Mouse (Mus musculus) limb, embryonic 14.5 days (tissue): ENCODE data around the gene Olfr139. TPM values are rescaled to one million over a fixed set of nuclear protein-coding genes. Genes with fewer than 3 reads are reported as not detected.

Source experiments
- ATAC-seq: fragments of 200-750 bp; cut with Nextera tagmentation; 2 replicates; pipeline ENCODE4 v1.8.0; 2017; ENCODE audit warnings: low read depth, moderate number of reproducible peaks, moderate TSS enrichment; ENCODE audit not compliant: low FRiP score
- DNase-seq: peaks from one replicate; pipeline ENCODE4 v3.0.0-alpha.2; 2015; ENCODE audit warnings: low spot score
- H3K27ac ChIP-seq: fragments of 300-500 bp; sonication (generic); replicated peaks from 2 replicates; pipeline ENCODE4 v1.5.1; 2014; ENCODE audit warnings: low read depth, mild to moderate bottlenecking, low read length, moderate library complexity, mixed read lengths
- H3K27me3 ChIP-seq: fragments of 300-500 bp; sonication (generic); 2 replicates; pipeline ENCODE4 v1.6.1; 2014; ENCODE audit warnings: low read length, mixed read lengths; ENCODE audit not compliant: control insufficient read depth, insufficient read depth
- H3K36me3 ChIP-seq: fragments of 300-500 bp; sonication (generic); 2 replicates; pipeline ENCODE4 v1.6.1; 2014; ENCODE audit warnings: mild to moderate bottlenecking, low read length, moderate library complexity, mixed read lengths; ENCODE audit not compliant: control insufficient read depth, insufficient read depth
- H3K4me1 ChIP-seq: fragments of 300-500 bp; sonication (generic); 2 replicates; pipeline ENCODE4 v1.6.1; 2014; ENCODE audit warnings: antibody characterized with exemption, low read length, mixed read lengths; ENCODE audit not compliant: control insufficient read depth, insufficient read depth
- H3K4me2 ChIP-seq: fragments of 300-500 bp; sonication (generic); replicated peaks from 2 replicates; pipeline ENCODE4 v1.6.1; 2014; ENCODE audit warnings: low read depth, mild to moderate bottlenecking, low read length, moderate library complexity; ENCODE audit not compliant: severe bottlenecking
- H3K4me3 ChIP-seq: fragments of 300-500 bp; sonication (generic); replicated peaks from 2 replicates; pipeline ENCODE4 v1.5.1; 2014; ENCODE audit warnings: low read length
- H3K9ac ChIP-seq: fragments of 300-500 bp; sonication (generic); 2 replicates; pipeline ENCODE4 v1.6.1; 2014; ENCODE audit warnings: mild to moderate bottlenecking, low read depth, low read length, moderate library complexity; ENCODE audit not compliant: severe bottlenecking
- H3K9me3 ChIP-seq: fragments of 300-500 bp; sonication (generic); 2 replicates; pipeline ENCODE4 v1.6.1; 2016; ENCODE audit warnings: low read length; ENCODE audit not compliant: control insufficient read depth
- POLR2A ChIP-seq: fragments of 200-500 bp; IDR thresholded peaks from 2 replicates; pipeline ENCODE4 v1.8.0; 2012; ENCODE audit warnings: inconsistent platforms, mild to moderate bottlenecking, moderate library complexity, borderline replicate concordance; ENCODE audit not compliant: insufficient read depth, insufficient read length; ENCODE audit errors: extremely low read depth
- WGBS: fragments of 180-500 bp; shearing (Covaris S2); extraction: QIAGEN DNeasy Blood & Tissue Kit; methylation state at CpG from one replicate; pipeline ENCODE4 v1.1.7; 2014; 5-methylcytosine and 5-hydroxymethylcytosine counted together
- polyA plus RNA-seq, 2 experiments: library from polyadenylated mRNA; depleted of rRNA in 1 of 2; stranded (reverse) in 1 of 2; unstranded in 1 of 2; fragments of >200 nt; fragmentation: Nextera tagmentation in 1 of 2; extraction: Ambion mirVana in 1 of 2; gene quantifications; 2 replicates each; pipeline versions ENCODE4 v1.2.1 to v1.2.3; 2012 to 2014

The Olfr139 gene
- polyA plus RNA-seq, 2 experiments, result not detected

DNA sequence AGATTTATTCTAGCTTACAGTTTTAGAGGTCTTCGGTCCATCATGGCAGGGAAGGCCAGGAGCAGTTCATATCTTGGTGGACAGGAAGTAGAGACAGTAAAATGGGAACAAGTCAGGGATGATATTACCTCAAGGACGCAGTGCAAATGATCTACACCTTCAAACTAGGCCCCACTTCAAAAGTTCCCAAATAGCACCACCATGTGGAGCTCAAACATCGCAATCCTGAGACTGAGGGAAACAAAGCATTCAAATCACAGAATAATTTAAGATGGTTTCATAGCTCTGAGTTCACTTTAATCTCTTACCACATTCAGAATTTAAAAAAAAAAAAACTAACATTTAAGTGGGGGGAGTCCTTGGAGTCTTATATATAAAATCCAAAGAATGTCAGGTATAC, 5.0 kb downstream of the Olfr139 start:
- Histone ChIP-seq H3K9me3 (peaks cover 10% of the 10 kb centered on the region; the same call in 1 of the 2 replicates), H3K4me1 (no peaks in the 10 kb centered on the region), H3K4me2 (no peak overlapping the region), H3K27ac (no peak overlapping the region), H3K36me3 (no peaks in the 10 kb centered on the region), H3K9ac (no peak overlapping the region), H3K4me3 (no peak overlapping the region), H3K27me3 (no peaks in the 10 kb centered on the region)
- ATAC-seq, result no peak
- TF ChIP-seq POLR2A, result no peak
- no peak for DNase-seq
- WGBS, result 69% methylated on average over 3 of the region's 3 CpGs

Other genes with a start within 250 kb of the Olfr139 start
- gene Olfr392, start 239.5 kb downstream of the Olfr139 start, polyA plus RNA-seq (2012; rRNA removed), result not detected in 2 replicates
- gene Olfr392, start 239.5 kb downstream of the Olfr139 start, polyA plus RNA-seq (2014; fragmentation: Nextera tagmentation; extraction: Ambion mirVana), result not detected in 2 replicates
- gene Olfr393, start 205.1 kb downstream of the Olfr139 start, polyA plus RNA-seq (2012; rRNA removed), result not detected in 2 replicates
- gene Olfr393, start 205.1 kb downstream of the Olfr139 start, polyA plus RNA-seq (2014; fragmentation: Nextera tagmentation; extraction: Ambion mirVana), result not detected in 2 replicates
- gene Olfr394, start 165.8 kb downstream of the Olfr139 start, polyA plus RNA-seq (2012; rRNA removed), result not detected in 2 replicates
- not detected in 2 replicates for gene Olfr394, start 165.8 kb downstream of the Olfr139 start, polyA plus RNA-seq (2014; fragmentation: Nextera tagmentation; extraction: Ambion mirVana)
- gene Olfr395, start 147.3 kb downstream of the Olfr139 start, polyA plus RNA-seq (2012; rRNA removed), result not detected in 2 replicates
- not detected in 2 replicates for gene Olfr395, start 147.3 kb downstream of the Olfr139 start, polyA plus RNA-seq (2014; fragmentation: Nextera tagmentation; extraction: Ambion mirVana)
- not detected in 2 replicates for gene Olfr23, start 119.9 kb downstream of the Olfr139 start, polyA plus RNA-seq (2012; rRNA removed)
- not detected in 2 replicates for gene Olfr23, start 119.9 kb downstream of the Olfr139 start, polyA plus RNA-seq (2014; fragmentation: Nextera tagmentation; extraction: Ambion mirVana)
- not detected in 2 replicates for gene Olfr397, start 95.7 kb downstream of the Olfr139 start, polyA plus RNA-seq (2012; rRNA removed)
- not detected in 2 replicates for gene Olfr397, start 95.7 kb downstream of the Olfr139 start, polyA plus RNA-seq (2014; fragmentation: Nextera tagmentation; extraction: Ambion mirVana)
- gene Olfr398, start 66.1 kb downstream of the Olfr139 start, polyA plus RNA-seq (2012; rRNA removed), result not detected in 2 replicates
- not detected in 2 replicates for gene Olfr398, start 66.1 kb downstream of the Olfr139 start, polyA plus RNA-seq (2014; fragmentation: Nextera tagmentation; extraction: Ambion mirVana)
- not detected in 2 replicates for gene Olfr399, start 64 bp upstream of the Olfr139 start, polyA plus RNA-seq (2012; rRNA removed)
- not detected in 2 replicates for gene Olfr399, start 64 bp upstream of the Olfr139 start, polyA plus RNA-seq (2014; fragmentation: Nextera tagmentation; extraction: Ambion mirVana)
- gene Zfp616, start 13.4 kb upstream of the Olfr139 start, polyA plus RNA-seq (2012; rRNA removed), result not detected in 2 replicates
- not detected in 2 replicates for gene Zfp616, start 13.4 kb upstream of the Olfr139 start, polyA plus RNA-seq (2014; fragmentation: Nextera tagmentation; extraction: Ambion mirVana)
- gene Olfr401, start 57.2 kb upstream of the Olfr139 start, polyA plus RNA-seq (2012; rRNA removed), result not detected in 2 replicates
- gene Olfr401, start 57.2 kb upstream of the Olfr139 start, polyA plus RNA-seq (2014; fragmentation: Nextera tagmentation; extraction: Ambion mirVana), result not detected in 2 replicates
- not detected in 2 replicates for gene Olfr402, start 97.0 kb upstream of the Olfr139 start, polyA plus RNA-seq (2012; rRNA removed)
- not detected in 2 replicates for gene Olfr402, start 97.0 kb upstream of the Olfr139 start, polyA plus RNA-seq (2014; fragmentation: Nextera tagmentation; extraction: Ambion mirVana)
- not detected in 2 replicates for gene Olfr403, start 129.7 kb upstream of the Olfr139 start, polyA plus RNA-seq (2012; rRNA removed)
- not detected in 2 replicates for gene Olfr403, start 129.7 kb upstream of the Olfr139 start, polyA plus RNA-seq (2014; fragmentation: Nextera tagmentation; extraction: Ambion mirVana)
- not detected in 2 replicates for gene Olfr43, start 154.8 kb upstream of the Olfr139 start, polyA plus RNA-seq (2012; rRNA removed)
- not detected in 2 replicates for gene Olfr43, start 154.8 kb upstream of the Olfr139 start, polyA plus RNA-seq (2014; fragmentation: Nextera tagmentation; extraction: Ambion mirVana)
- gene Olfr406, start 203.3 kb upstream of the Olfr139 start, polyA plus RNA-seq (2012; rRNA removed), result not detected in 2 replicates
- gene Olfr406, start 203.3 kb upstream of the Olfr139 start, polyA plus RNA-seq (2014; fragmentation: Nextera tagmentation; extraction: Ambion mirVana), result not detected in 2 replicates
- not detected in 2 replicates for gene Olfr59, start 227.2 kb upstream of the Olfr139 start, polyA plus RNA-seq (2012; rRNA removed)
- not detected in 2 replicates for gene Olfr59, start 227.2 kb upstream of the Olfr139 start, polyA plus RNA-seq (2014; fragmentation: Nextera tagmentation; extraction: Ambion mirVana)